Mouse (Mus musculus) testis, adult 2 months (tissue): Measurements from ENCODE around the gene Ube3a.

Experiments used
- CTCF ChIP-seq: fragments of 200-500 bp; IDR thresholded peaks from 2 replicates; pipeline ENCODE4 v1.5.1; 2012; ENCODE audit warnings: low read depth, mild to moderate bottlenecking, inconsistent platforms, low read length, moderate library complexity; ENCODE audit not compliant: control insufficient read depth, insufficient read depth, insufficient replicate concordance
- POLR2A ChIP-seq: fragments of 200-500 bp; IDR thresholded peaks from 2 replicates; pipeline ENCODE4 v1.6.1; 2012; ENCODE audit warnings: low read depth, mild to moderate bottlenecking, inconsistent platforms, low read length, moderate library complexity; ENCODE audit not compliant: control insufficient read depth

DNA sequence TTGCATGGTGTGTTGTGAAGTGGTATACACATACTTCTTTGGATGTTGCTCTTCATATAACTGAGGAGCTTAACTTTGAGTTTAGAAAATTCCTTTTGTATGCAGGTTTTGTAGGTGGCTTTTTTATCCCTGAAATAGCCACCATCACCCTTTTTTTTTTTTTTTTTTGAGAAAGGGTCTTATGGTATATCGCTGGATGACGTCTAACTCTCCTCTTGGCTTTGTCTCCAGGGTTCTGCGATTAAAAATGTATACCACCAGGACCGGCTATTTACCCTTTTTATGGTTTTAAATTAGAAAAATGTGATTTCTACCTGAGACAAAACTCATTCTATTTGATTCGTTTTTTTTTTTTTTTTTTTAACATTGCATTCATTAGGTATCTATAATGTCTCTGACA, 2.2 kb downstream of the Ube3a start:
- TF ChIP-seq CTCF (no peak), POLR2A (no peak)
